Mouse (Mus musculus): ENCODE measurements around the gene Wnt5b. TPM values are rescaled to one million over a fixed set of nuclear protein-coding genes. Genes with fewer than 3 reads are reported as not detected.

Gene Wnt5b
- polyA plus RNA-seq, 1 experiment: 1.9 TPM

DNA sequence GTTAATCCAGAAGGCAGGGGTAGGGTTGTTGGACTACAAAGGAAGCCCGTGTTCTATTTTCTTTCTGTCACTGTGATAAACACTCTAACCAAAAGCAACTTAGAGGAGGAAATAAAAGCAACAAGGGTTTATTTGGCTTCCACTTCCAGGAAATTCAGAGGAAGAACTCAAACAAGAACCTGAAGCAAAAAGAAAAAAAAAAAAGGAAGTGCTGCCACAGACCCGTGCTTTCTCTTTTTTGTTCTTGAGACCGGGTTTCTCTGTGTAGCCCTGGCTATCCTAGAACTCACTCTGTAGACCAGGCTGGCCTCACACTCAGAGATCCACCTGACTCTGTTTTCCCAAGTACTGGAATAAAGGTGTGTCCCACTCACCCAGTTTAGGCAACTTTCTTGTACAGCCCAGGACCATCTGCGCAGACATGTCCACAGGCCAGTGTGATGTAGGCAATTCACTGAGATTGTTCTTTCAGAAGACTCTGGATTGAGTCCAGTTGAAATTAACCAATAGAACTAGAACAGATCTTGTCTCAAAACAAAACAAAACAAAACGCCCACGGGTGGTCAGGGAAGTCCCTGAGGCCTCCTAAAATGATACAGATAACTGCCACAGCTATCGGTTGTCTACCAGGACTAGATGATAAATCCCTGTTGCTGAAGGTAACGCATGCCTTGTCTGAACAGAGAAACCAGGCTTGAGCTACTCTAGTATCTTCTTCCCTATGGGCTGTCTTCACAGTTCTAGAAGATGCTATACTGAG is 142.4 kb downstream of the Wnt5b start:
- Histone ChIP-seq H3K27ac (ENCODE audit: insufficient read depth, low read length) (no peak overlapping the region), H3K4me3 (ENCODE audit: insufficient read depth, low read length) (no peak overlapping the region), H3K4me1 (ENCODE audit: control insufficient read depth, insufficient read depth, low read length) (no peaks in the 10 kb centered on the region)
- TF ChIP-seq POLR2A (IDR thresholded peaks at IDR 0.05; ENCODE audit: extremely low read depth, insufficient read depth, low read length): no peak
- TF ChIP-seq CTCF (IDR thresholded peaks at IDR 0.05; ENCODE audit: extremely low read depth, insufficient read depth, low read length): no peak

DNA sequence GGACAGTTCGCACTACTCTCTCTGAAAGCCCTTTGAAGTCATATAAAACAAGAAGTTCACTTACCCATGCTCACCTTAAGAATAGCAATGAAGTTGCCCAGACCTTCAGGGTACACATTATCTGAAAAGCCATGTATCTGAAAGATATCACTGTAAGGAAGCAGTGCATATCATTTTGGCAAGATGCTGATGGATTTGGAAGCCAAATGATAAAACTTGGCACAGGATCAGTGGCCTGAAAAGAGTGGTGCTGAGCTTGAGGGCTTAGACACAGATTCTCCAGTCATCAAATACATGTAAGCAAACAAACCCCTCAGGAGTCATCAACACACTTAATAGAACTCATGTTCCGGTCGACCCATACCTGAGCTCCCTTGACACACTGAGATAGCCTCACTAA is 143.5 kb downstream of the Wnt5b start:
- Histone ChIP-seq H3K4me1 (ENCODE audit: control insufficient read depth, insufficient read depth, low read length) (no peaks in the 10 kb centered on the region), H3K27ac (ENCODE audit: insufficient read depth, low read length) (no peak overlapping the region), H3K4me3 (ENCODE audit: insufficient read depth, low read length) (no peak overlapping the region)
- TF ChIP-seq CTCF (IDR thresholded peaks at IDR 0.05; ENCODE audit: extremely low read depth, insufficient read depth, low read length): no peak
- no peak for TF ChIP-seq POLR2A (IDR thresholded peaks at IDR 0.05; ENCODE audit: extremely low read depth, insufficient read depth, low read length)

- no peak overlapping the region for H3K4me3 ChIP-seq (ENCODE audit: insufficient read depth, low read length)
- no peak overlapping the region for H3K27ac ChIP-seq (ENCODE audit: insufficient read depth, low read length)
- no peak for TF ChIP-seq CTCF (IDR thresholded peaks at IDR 0.05; ENCODE audit: extremely low read depth, insufficient read depth, low read length)
- TF ChIP-seq POLR2A (IDR thresholded peaks at IDR 0.05; ENCODE audit: extremely low read depth, insufficient read depth, low read length): no peak
- no peaks in the 10 kb centered on the region for H3K4me1 ChIP-seq (ENCODE audit: control insufficient read depth, insufficient read depth, low read length)
Observed at GRCm38 (mm10) chr6:119399371-119399770, 144.8 kb downstream of the Wnt5b start.

DNA sequence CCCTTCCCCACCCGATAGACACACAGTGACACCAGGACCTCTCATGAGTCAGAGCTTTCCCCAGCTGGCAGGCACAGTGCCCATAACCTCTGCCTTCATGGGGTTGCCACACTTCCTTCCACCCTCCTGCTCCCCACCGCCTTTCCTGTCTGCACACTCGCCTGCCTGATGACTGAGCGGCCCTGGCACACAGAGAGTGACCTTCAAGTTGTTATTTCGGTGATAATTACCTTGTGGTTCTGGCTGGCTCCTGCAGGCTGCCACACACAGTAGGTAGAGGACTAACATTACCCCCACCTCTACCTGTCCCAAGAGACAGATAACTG is 147.9 kb downstream of the Wnt5b start:
- Histone ChIP-seq H3K4me1 (ENCODE audit: control insufficient read depth, insufficient read depth, low read length) (no peaks in the 10 kb centered on the region), H3K27ac (ENCODE audit: insufficient read depth, low read length) (0 out of 2 replicates have a peak overlapping the region, but pooled peaks have one; percentile 52), H3K4me3 (ENCODE audit: insufficient read depth, low read length) (no peak overlapping the region)
- TF ChIP-seq POLR2A (IDR thresholded peaks at IDR 0.05; ENCODE audit: extremely low read depth, insufficient read depth, low read length) (no peak), CTCF (IDR thresholded peaks at IDR 0.05; ENCODE audit: extremely low read depth, insufficient read depth, low read length) (no peak)

DNA sequence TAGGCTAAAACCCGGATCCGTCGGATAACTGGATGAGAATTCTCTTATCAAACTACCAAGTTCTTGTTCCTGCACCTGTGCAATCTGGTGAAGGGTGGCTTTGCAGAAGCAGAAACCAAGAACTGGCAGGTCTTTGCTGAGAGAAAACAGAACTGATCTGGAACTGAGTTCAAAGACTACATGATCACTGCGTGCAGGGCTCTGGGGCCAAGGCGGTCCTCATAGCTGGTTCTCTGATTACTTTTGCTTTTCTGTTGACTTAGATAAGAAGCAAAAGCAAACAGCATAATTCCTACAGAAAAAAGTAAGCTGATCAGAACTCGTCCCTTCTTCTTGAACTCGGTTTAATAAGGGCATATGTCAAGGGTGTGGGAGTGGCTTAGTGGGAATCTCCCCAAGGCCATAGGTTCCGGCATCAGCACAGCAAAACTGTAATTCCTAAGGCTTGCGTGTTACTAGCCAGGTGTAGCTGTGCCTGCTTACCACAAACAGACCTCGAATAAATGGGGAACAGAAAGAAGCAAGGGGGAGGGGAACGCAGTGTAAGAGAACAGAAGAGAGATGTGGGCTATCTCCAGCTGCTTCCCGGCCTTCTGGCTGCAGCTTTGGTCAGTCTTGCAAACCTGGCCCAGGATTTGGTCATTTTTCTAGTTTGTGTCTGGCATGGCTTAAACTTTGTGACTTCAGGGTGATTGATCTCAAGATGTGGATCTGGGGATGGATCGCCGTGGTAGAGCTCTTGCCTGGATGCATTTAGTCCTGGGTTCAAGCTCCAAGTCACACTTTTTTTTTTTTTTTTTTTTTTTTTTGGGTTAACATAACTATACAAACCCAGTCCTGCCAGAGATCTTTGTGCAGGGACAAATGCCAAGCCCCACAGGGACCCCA is 148.5 kb downstream of the Wnt5b start:
- Histone ChIP-seq H3K4me1 (ENCODE audit: control insufficient read depth, insufficient read depth, low read length) (no peaks in the 10 kb centered on the region), H3K27ac (ENCODE audit: insufficient read depth, low read length) (no peak overlapping the region), H3K4me3 (ENCODE audit: insufficient read depth, low read length) (no peak overlapping the region)
- no peak for TF ChIP-seq POLR2A (IDR thresholded peaks at IDR 0.05; ENCODE audit: extremely low read depth, insufficient read depth, low read length)
- TF ChIP-seq CTCF (IDR thresholded peaks at IDR 0.05; ENCODE audit: extremely low read depth, insufficient read depth, low read length): no peak

GRCm38 (mm10) chr6:119392836-119393235 is 151.3 kb downstream of the Wnt5b start:
- H3K4me3 ChIP-seq (ENCODE audit: insufficient read depth, low read length): no peak overlapping the region
- TF ChIP-seq POLR2A (IDR thresholded peaks at IDR 0.05; ENCODE audit: extremely low read depth, insufficient read depth, low read length): no peak
- TF ChIP-seq CTCF (IDR thresholded peaks at IDR 0.05; ENCODE audit: extremely low read depth, insufficient read depth, low read length): no peak

DNA sequence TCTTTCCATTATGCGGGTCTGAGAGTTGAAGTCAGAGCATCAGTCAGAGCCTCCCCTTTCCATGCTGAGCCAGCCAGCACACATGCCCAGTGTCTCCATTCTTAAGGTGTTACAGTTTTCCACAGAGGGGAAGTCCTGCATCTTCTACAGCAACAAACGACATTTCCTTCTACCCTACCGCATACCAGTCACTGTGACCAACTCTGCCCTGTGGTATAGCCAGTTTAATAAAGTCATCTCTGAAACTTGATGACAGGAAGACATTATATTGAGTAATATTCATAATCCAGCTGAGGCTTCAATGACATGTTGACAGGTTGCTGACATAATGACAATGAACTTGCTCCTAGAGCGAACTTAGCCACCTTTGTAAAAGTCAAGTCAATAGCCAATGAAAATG is 153.4 kb downstream of the Wnt5b start:
- TF ChIP-seq CTCF (IDR thresholded peaks at IDR 0.05; ENCODE audit: extremely low read depth, insufficient read depth, low read length) (no peak), POLR2A (IDR thresholded peaks at IDR 0.05; ENCODE audit: extremely low read depth, insufficient read depth, low read length) (no peak)
- no peak overlapping the region for H3K4me3 ChIP-seq (ENCODE audit: insufficient read depth, low read length)
- H3K4me1 ChIP-seq (ENCODE audit: control insufficient read depth, insufficient read depth, low read length): peaks cover 5% of the 10 kb centered on the region
- no peak overlapping the region for H3K27ac ChIP-seq (ENCODE audit: insufficient read depth, low read length)

More at GRCm38 (mm10) chr6:119392836-119393235, 151.3 kb downstream of the Wnt5b start:
- Histone ChIP-seq H3K27ac (ENCODE audit: insufficient read depth, low read length) (no peak overlapping the region), H3K4me1 (ENCODE audit: control insufficient read depth, insufficient read depth, low read length) (no peaks in the 10 kb centered on the region)

DNA sequence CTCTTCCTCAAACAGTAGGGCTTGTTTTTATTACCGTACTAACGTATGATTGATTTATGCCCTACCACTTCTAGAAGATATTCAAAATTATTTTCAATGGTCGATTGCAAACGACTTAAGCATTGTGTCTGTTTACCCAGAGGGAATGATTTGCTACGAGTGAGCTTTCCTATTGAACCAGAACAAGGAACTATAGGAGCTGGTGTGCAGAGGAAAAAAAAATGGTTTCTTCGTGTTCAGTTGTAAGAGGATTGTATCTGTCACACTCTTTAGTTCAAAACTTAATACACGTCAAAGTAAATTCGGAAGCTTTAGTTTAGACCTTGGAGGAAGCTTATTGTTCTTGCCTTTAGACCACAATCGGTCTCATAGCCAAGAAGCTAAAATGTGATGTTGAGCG is 155.1 kb downstream of the Wnt5b start:
- Histone ChIP-seq H3K4me3 (ENCODE audit: insufficient read depth, low read length) (peak overlapping the region; percentile 48), H3K27ac (ENCODE audit: insufficient read depth, low read length) (peak overlapping the region; percentile 22; the same call in 1 of the 2 replicates), H3K4me1 (ENCODE audit: control insufficient read depth, insufficient read depth, low read length) (peaks cover 5% of the 10 kb centered on the region)
- TF ChIP-seq POLR2A (IDR thresholded peaks at IDR 0.05; ENCODE audit: extremely low read depth, insufficient read depth, low read length) (no peak), CTCF (IDR thresholded peaks at IDR 0.05; ENCODE audit: extremely low read depth, insufficient read depth, low read length) (no peak)

GRCm38 (mm10) chr6:119388650-119389012 is 155.5 kb downstream of the Wnt5b start:
- peaks cover 5% of the 10 kb centered on the region for H3K4me1 ChIP-seq (ENCODE audit: control insufficient read depth, insufficient read depth, low read length)
- TF ChIP-seq POLR2A (IDR thresholded peaks at IDR 0.05; ENCODE audit: extremely low read depth, insufficient read depth, low read length) (peak; percentile 90), CTCF (IDR thresholded peaks at IDR 0.05; ENCODE audit: extremely low read depth, insufficient read depth, low read length) (no peak)
- peak overlapping the region; percentile 48 for H3K4me3 ChIP-seq (ENCODE audit: insufficient read depth, low read length)
- peak overlapping the region; percentile 22; the same call in 1 of the 2 replicates for H3K27ac ChIP-seq (ENCODE audit: insufficient read depth, low read length)
